Mouse (Mus musculus) midbrain, postnatal 0 days (tissue): Measurements from ENCODE around the gene Chat. TPM values are rescaled to one million over a fixed set of nuclear protein-coding genes. Genes with fewer than 3 reads are reported as not detected.

Experiments
- ATAC-seq: fragments of 200-750 bp; cut with Nextera tagmentation; 2 replicates; pipeline ENCODE4 v1.8.0; 2017; ENCODE audit warnings: moderate number of reproducible peaks, mild to moderate bottlenecking, moderate TSS enrichment, moderate library complexity; ENCODE audit not compliant: low FRiP score
- DNase-seq: peaks from one replicate; pipeline ENCODE4 v3.0.0-alpha.2; 2015; ENCODE audit warnings: low spot score
- H3K27ac ChIP-seq: fragments of 300-500 bp; sonication (generic); 2 replicates; pipeline ENCODE4 v1.5.1; 2014; ENCODE audit warnings: low read depth, mild to moderate bottlenecking, low read length, mixed read lengths
- H3K27me3 ChIP-seq: fragments of 300-500 bp; sonication (generic); 2 replicates; pipeline ENCODE4 v1.6.1; 2014; ENCODE audit warnings: low read length, control low read depth, mixed read lengths; ENCODE audit not compliant: insufficient read depth
- H3K36me3 ChIP-seq: fragments of 300-500 bp; sonication (generic); 2 replicates; pipeline ENCODE4 v1.6.1; 2014; ENCODE audit warnings: low read length, control low read depth, mixed read lengths; ENCODE audit not compliant: insufficient read depth
- H3K4me1 ChIP-seq: fragments of 300-500 bp; sonication (generic); 2 replicates; pipeline ENCODE4 v1.6.1; 2014; ENCODE audit warnings: mild to moderate bottlenecking, control low read depth, antibody characterized with exemption, low read length, mixed read lengths; ENCODE audit not compliant: insufficient read depth
- H3K4me2 ChIP-seq: fragments of 300-500 bp; sonication (generic); 2 replicates; pipeline ENCODE4 v1.6.1; 2014; ENCODE audit warnings: low read depth, mild to moderate bottlenecking, low read length, mixed read lengths; ENCODE audit not compliant: poor library complexity, severe bottlenecking
- H3K4me3 ChIP-seq: fragments of 300-500 bp; sonication (generic); 2 replicates; pipeline ENCODE4 v1.5.1; 2014; ENCODE audit warnings: low read depth, mild to moderate bottlenecking, low read length, moderate library complexity
- H3K9ac ChIP-seq: fragments of 300-500 bp; sonication (generic); replicated peaks from 2 replicates; pipeline ENCODE4 v1.6.1; 2014; ENCODE audit warnings: mild to moderate bottlenecking, low read length, moderate library complexity, mixed read lengths; ENCODE audit not compliant: poor library complexity, severe bottlenecking
- H3K9me3 ChIP-seq: fragments of 300-500 bp; sonication (generic); 2 replicates; pipeline ENCODE4 v1.6.1; 2016; ENCODE audit warnings: low read length, control low read depth
- CTCF ChIP-seq: IDR thresholded peaks from 2 replicates; pipeline ENCODE4 v1.5.1; 2016; ENCODE audit warnings: antibody characterized with exemption, mild to moderate bottlenecking
- WGBS: fragments of 180-500 bp; shearing (Covaris S2); extraction: QIAGEN DNeasy Blood & Tissue Kit; methylation state at CpG from one replicate; pipeline ENCODE4 v1.1.7; 2014; 5-methylcytosine and 5-hydroxymethylcytosine counted together
- polyA plus RNA-seq: library from polyadenylated mRNA; unstranded; fragments of >200 nt; fragmentation: Nextera tagmentation; extraction: Ambion mirVana; gene quantifications from 2 replicates; pipeline ENCODE4 v1.2.1, GENCODE M21; 2015
- total RNA-seq: library from RNA; depleted of rRNA; stranded (reverse); fragments of >200 nt; gene quantifications from 2 replicates; pipeline ENCODE4 v1.2.3, GENCODE M21; 2014

The Chat gene
- total and polyA plus RNA-seq, 2 experiments from 2014 or later: 0.36 to 0.93 TPM

DNA sequence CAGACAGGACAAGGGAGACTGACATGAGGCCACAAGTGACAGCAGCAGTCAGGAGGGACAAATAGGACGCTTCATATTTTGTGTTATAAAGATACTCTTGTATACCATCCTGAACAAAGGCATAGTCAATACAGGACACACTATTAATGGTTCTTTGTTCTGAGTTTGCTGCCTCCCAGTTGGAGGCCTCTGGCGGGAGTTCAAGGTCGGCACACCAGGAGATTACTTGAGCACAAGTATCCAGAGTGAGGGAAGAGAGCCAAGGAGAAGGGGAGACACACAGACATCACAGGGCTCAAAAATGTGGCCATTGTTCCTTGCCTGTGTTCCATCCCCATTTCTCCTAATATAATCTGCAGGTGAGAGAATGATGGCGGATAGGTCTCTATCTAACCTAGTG is 41.4 kb upstream of the Chat start:
- TF ChIP-seq CTCF: no peak
- H3K27me3 ChIP-seq: no peaks in the 10 kb centered on the region
- ATAC-seq (no peak), DNase-seq (no peak)
- no peak overlapping the region for H3K4me3 ChIP-seq
- no peak overlapping the region for H3K4me2 ChIP-seq
- WGBS: 87% methylated on average over 4 of the region's 4 CpGs
- no peak overlapping the region for H3K9ac ChIP-seq
- H3K36me3 ChIP-seq: no peaks in the 10 kb centered on the region
- no peak overlapping the region for H3K27ac ChIP-seq
- H3K4me1 ChIP-seq: no peaks in the 10 kb centered on the region
- no peaks in the 10 kb centered on the region for H3K9me3 ChIP-seq

DNA sequence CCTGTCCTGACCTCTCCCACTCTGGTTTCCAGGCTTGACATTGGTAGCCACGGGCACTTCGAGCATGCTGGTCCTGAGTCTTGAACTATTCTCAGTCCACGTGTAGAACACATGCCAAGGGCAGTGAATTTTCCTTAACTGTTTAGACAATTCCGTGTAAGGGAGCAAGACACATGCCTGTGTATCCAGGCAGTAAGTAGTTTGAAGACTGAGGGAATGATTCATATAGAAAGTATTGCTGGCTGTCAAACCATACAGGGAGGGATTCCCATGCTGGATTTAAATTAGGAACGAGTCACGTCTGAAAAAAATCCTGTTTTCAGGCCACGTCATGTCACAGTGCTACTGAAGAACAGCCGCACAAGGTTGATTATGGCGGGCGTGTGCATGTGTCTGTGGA is 40.5 kb upstream of the Chat start:
- Histone ChIP-seq H3K27ac (no peak overlapping the region), H3K4me1 (no peaks in the 10 kb centered on the region), H3K9ac (no peak overlapping the region), H3K27me3 (no peaks in the 10 kb centered on the region), H3K9me3 (no peaks in the 10 kb centered on the region), H3K4me2 (no peak overlapping the region), H3K4me3 (no peak overlapping the region), H3K36me3 (no peaks in the 10 kb centered on the region)
- WGBS: 86% methylated on average over 10 of the region's 10 CpGs
- DNase-seq (no peak), ATAC-seq (no peak)
- no peak for TF ChIP-seq CTCF

DNA sequence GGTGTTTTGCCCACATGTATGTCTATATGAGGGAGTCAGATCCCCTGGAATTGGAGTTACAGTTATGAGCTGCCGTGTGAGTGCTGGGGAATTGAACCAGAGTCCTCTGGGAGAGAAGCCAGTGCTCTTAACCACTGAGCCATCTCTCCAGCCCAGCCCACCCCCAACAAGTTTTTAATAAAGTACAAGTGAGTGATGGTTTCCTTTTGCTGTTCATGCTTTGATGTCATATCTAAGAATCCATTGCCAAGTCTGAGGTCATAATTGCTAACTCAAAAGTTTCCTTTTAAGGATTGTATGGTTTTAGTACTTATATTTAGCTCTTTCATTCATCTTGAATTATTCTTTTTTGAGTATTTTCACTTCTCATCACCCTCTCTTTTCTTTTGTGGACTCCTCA is 38.1 kb upstream of the Chat start:
- WGBS: 100% methylated on average over 1 of the region's 1 CpGs
- Histone ChIP-seq H3K27ac (no peak overlapping the region), H3K36me3 (no peaks in the 10 kb centered on the region), H3K9me3 (no peaks in the 10 kb centered on the region), H3K9ac (no peak overlapping the region), H3K4me1 (no peaks in the 10 kb centered on the region), H3K27me3 (no peaks in the 10 kb centered on the region), H3K4me3 (no peak overlapping the region), H3K4me2 (no peak overlapping the region)
- no peak for TF ChIP-seq CTCF
- DNase-seq (no peak), ATAC-seq (no peak)

DNA sequence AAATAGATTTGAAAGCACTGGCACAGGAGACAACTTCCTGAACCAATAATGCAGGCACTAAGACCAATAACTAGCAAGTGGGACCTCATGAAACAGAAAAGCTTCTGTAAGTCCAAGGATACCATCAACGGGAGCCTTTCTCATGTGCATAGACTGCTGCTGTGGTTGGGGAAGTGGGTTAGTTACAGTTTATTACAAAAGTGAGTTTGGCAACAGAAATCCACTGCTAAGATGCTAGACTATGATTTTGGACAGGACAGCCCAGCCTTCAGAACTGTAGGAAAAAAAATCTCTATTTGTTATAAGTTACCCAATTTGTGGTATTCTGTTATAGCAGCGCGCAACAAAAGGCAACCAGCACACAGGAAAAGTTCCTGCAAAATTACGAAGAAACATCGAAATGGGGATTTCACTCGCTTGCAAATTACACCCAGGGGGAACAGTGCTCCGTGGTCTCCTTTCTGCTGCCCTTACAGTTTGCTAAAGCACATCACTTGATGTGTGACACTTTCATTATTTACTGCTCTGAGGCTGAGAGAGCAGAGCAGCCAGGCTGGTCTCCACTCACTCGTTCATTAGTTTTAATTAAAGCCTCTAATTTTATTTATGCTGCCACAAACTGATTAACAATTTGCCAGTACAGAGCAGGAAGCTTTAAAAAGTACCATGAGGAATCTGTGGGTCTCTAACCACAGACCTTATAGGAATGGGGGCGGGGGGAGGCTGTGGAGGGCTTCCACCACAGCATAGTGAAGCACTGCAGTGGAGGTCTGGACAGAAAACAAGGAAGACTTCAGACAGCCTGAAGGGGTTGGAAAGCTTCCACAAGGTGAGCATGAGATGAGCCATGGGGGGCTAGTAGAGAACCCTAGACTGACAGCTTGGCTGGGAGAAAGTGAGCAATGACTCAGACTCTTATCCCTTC is 37.2 kb upstream of the Chat start:
- Histone ChIP-seq H3K4me3 (no peak overlapping the region), H3K4me2 (no peak overlapping the region), H3K4me1 (no peaks in the 10 kb centered on the region), H3K9me3 (no peaks in the 10 kb centered on the region), H3K27me3 (no peaks in the 10 kb centered on the region), H3K27ac (no peak overlapping the region), H3K36me3 (no peaks in the 10 kb centered on the region), H3K9ac (no peak overlapping the region)
- TF ChIP-seq CTCF: no peak
- no peak for DNase-seq
- no peak for ATAC-seq
- WGBS: 71% methylated on average over 9 of the region's 9 CpGs

DNA sequence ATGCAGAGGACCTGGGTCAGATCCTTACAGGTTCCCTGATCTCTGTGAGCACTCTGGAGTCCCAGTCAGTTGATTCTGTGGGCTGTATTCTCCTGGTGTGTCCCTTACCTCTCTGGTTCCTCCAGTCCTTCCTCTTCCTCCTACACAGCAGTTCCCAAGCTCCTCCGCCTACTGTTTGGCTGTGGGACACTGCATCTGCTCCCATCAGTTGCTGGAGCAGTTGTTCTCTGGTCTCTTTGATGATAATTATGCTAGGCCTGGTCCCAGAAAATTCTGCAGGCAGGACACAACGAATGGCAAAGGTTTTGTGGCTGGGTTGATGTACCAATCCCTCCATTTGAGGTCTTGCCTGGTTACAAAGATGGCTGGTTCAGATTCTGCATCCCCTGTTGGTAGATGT is 35.5 kb upstream of the Chat start:
- Histone ChIP-seq H3K4me1 (no peaks in the 10 kb centered on the region), H3K4me2 (no peak overlapping the region), H3K36me3 (no peaks in the 10 kb centered on the region), H3K9me3 (no peaks in the 10 kb centered on the region), H3K27ac (no peak overlapping the region), H3K4me3 (no peak overlapping the region), H3K27me3 (no peaks in the 10 kb centered on the region), H3K9ac (no peak overlapping the region)
- no peak for TF ChIP-seq CTCF
- DNase-seq (no peak), ATAC-seq (no peak)
- 74% methylated on average over 2 of the region's 2 CpGs for WGBS

DNA sequence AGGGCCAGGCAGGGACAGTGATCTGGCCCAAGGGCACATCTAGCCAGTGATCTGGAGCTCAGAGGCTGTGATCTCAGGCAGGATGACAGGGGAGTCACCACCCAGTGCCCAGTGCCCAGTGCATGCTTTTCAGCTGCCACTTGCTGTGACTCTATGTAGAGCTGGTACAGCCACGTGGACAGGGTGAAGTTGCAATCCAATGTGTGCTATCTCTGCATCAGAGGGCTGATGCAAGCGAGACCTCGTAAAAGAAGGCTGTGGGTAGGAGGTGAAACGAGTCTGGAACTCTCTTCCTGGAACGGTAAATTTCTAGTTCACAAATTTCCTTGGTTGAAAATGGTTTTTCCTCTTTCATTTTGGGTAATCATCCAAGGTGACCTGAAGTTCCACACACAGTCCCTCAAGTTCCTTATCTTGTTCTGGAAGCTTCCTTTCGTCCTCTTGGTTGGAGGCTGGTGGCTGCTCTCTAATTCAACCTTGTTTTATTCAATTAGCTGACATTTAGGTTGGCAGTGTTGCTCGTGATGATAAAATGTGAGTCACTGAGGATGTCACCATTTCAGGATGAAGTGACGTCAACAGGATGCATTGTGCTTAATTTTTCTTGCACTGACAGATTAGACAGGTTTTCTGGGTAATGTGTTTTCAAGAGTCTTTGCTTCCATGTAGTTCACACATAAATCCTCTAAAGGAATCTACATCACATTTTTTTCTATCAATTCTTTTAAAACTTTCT is 30.5 kb upstream of the Chat start:
- Histone ChIP-seq H3K4me2 (no peak overlapping the region), H3K4me1 (no peaks in the 10 kb centered on the region), H3K9ac (no peak overlapping the region), H3K36me3 (no peaks in the 10 kb centered on the region), H3K4me3 (no peak overlapping the region), H3K9me3 (no peaks in the 10 kb centered on the region), H3K27ac (no peak overlapping the region), H3K27me3 (no peaks in the 10 kb centered on the region)
- ATAC-seq (no peak), DNase-seq (no peak)
- WGBS: 80% methylated on average over 8 of the region's 8 CpGs
- TF ChIP-seq CTCF: no peak
